Mouse (Mus musculus): ENCODE results near the gene Lrrc75b. TPM values are rescaled to one million over a fixed set of nuclear protein-coding genes. Genes with fewer than 3 reads are reported as not detected.
"Not testable (repeated sequence)": the region's sequence is repeated elsewhere in the genome, so short reads cannot be mapped to it uniquely, and the experiment has no call there.

Gene Lrrc75b
- total and polyA plus RNA-seq, 2 experiments, result under 0.01 TPM; not detected in 1

DNA sequence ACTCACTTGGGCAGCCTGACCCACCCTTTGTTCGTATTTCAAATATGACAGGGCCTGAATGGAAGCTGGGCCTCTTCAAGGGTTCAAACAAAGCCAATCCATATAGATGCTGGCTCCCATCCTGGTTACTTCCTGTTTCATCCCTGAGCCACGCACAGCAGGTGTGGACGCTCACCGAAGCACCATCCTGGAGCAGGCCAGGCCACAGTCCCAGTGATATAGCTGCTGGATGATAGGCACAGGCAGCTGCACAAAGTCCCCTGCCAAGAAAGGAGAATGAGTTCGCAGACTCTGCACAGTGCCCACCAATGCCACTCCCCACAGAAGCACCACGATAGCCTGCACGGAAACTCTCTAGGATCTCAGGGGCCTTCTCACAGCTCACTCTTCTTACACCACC lies 48.2 kb downstream of the Lrrc75b start:
- H3K4me1 ChIP-seq (ENCODE audit: control insufficient read depth, insufficient read depth, low read length), result peaks cover 46% of the 10 kb centered on the region
- peaks cover 16% of the 10 kb centered on the region; the same call in 1 of the 2 replicates for H3K79me2 ChIP-seq (ENCODE audit: control insufficient read depth, insufficient read depth, low read length)
- TF ChIP-seq POLR2A (IDR thresholded peaks at IDR 0.05; ENCODE audit: extremely low read depth, insufficient read depth, low read length), result no peak
- WGBS, result 87% methylated on average over 7 of the region's 7 CpGs
- peaks cover 46% of the 10 kb centered on the region for H3K36me3 ChIP-seq (ENCODE audit: control insufficient read depth, insufficient read depth, low read length)
- DNase-seq (ENCODE audit: extremely low read depth, low read depth, low spot score), result no peak
- H3K27me3 ChIP-seq (ENCODE audit: control insufficient read depth, insufficient read depth, low read length), result no peaks in the 10 kb centered on the region
- peak overlapping the region; percentile 100 for H3K27ac ChIP-seq (replicated peaks; ENCODE audit: insufficient read depth, low read depth, low read length)
- H3K4me3 ChIP-seq (ENCODE audit: insufficient read depth, low read depth, low read length), result no peak overlapping the region
- peak overlapping the region; percentile 65 for H3K9ac ChIP-seq (ENCODE audit: low read depth, low read length)

DNA sequence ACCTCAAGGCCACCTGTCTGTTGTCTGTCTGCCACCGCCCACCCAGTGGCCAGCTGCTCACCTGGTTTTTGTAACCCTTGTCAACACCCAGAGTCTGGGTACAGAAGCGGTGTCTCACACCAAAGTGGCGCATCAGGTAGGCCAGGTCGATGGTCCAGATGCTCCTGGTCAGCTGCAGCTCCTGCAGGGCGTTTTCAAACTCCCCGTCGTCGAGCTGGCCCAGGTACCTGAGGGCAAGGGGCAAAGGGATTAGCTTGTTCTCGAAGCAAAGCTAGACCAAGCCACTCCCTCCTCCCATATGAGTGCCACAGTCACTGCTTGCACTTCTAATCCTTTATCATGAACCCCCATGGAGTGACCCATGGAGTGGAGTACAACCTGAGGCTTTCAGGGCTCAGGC lies 49.1 kb downstream of the Lrrc75b start:
- WGBS, result 31% methylated on average over 9 of the region's 9 CpGs

DNA sequence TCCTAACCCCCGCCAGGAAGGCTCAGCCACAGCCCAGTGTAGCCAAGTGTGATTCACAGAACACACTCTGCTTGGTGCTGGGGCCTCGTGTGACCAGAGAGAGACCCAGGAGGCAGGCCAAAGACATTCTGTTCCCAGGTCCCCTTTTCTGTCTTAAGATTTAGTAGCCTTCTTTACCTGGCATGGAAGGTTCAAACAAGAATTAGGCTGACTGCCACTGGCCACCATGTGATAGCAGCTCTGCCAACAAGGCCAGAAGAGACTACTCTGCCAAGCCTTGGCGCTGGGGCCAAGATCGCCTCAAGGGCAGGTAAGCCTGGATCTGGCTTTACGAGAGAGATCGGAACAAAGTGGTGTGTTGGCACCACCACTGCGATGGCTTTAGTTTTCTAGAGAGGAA lies 49.7 kb downstream of the Lrrc75b start:
- WGBS, result 38% methylated on average over 7 of the region's 7 CpGs
- no peaks in the 10 kb centered on the region for H3K27me3 ChIP-seq (ENCODE audit: control insufficient read depth, insufficient read depth, low read length)
- TF ChIP-seq POLR2A (IDR thresholded peaks at IDR 0.05; ENCODE audit: extremely low read depth, insufficient read depth, low read length) (no peak), CTCF (IDR thresholded peaks at IDR 0.05; ENCODE audit: low read depth, low read length) (no peak)
- H3K79me2 ChIP-seq (ENCODE audit: control insufficient read depth, insufficient read depth, low read length), result peaks cover 7% of the 10 kb centered on the region; the same call in 1 of the 2 replicates
- H3K9ac ChIP-seq (ENCODE audit: low read depth, low read length), result peak overlapping the region; percentile 43
- peaks cover 50% of the 10 kb centered on the region for H3K36me3 ChIP-seq (ENCODE audit: control insufficient read depth, insufficient read depth, low read length)
- H3K27ac ChIP-seq (replicated peaks; ENCODE audit: insufficient read depth, low read depth, low read length), result peak overlapping the region; percentile 100
- H3K4me1 ChIP-seq (ENCODE audit: control insufficient read depth, insufficient read depth, low read length), result peaks cover 47% of the 10 kb centered on the region
- H3K4me3 ChIP-seq (ENCODE audit: insufficient read depth, low read depth, low read length), result no peak overlapping the region
- peak; percentile 91 for DNase-seq (ENCODE audit: extremely low read depth, low read depth, low spot score)

More for the DNA sequence above, 49.1 kb downstream of the Lrrc75b start:
- peak overlapping the region; percentile 100 for H3K27ac ChIP-seq (replicated peaks; ENCODE audit: insufficient read depth, low read depth, low read length)
- peak overlapping the region; percentile 41 for H3K9ac ChIP-seq (ENCODE audit: low read depth, low read length)
- no peak overlapping the region for H3K4me3 ChIP-seq (ENCODE audit: insufficient read depth, low read depth, low read length)
- peaks cover 49% of the 10 kb centered on the region for H3K4me1 ChIP-seq (ENCODE audit: control insufficient read depth, insufficient read depth, low read length)
- peak; percentile 68 for DNase-seq (ENCODE audit: extremely low read depth, low read depth, low spot score)
- peaks cover 50% of the 10 kb centered on the region for H3K36me3 ChIP-seq (ENCODE audit: control insufficient read depth, insufficient read depth, low read length)
- peaks cover 11% of the 10 kb centered on the region; the same call in 1 of the 2 replicates for H3K79me2 ChIP-seq (ENCODE audit: control insufficient read depth, insufficient read depth, low read length)
- TF ChIP-seq POLR2A (IDR thresholded peaks at IDR 0.05; ENCODE audit: extremely low read depth, insufficient read depth, low read length) (no peak), CTCF (IDR thresholded peaks at IDR 0.05; ENCODE audit: low read depth, low read length) (no peak)
- no peaks in the 10 kb centered on the region for H3K27me3 ChIP-seq (ENCODE audit: control insufficient read depth, insufficient read depth, low read length)

DNA sequence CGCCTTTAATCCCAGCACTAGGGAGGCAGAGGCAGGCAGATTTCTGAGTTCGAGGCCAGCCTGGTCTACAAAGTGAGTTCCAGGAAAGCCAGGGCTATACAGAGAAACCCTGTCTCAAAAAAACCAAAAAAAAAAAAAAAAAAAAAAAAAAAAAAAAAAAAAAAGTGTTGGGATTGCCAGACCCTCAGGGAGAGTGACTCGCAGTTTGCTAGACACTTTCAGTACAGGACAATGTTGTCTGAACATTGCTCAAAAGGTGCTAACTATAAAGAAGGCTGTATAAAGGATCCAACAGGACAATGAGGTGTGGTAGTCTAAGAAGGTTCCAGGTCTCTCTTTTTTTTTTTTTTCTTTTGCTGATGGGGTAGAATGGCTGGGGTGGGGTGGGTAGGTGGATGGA lies 54.2 kb downstream of the Lrrc75b start:
- Histone ChIP-seq H3K4me1 (ENCODE audit: control insufficient read depth, insufficient read depth, low read length) (peaks cover 31% of the 10 kb centered on the region), H3K9ac (ENCODE audit: low read depth, low read length) (0 out of 2 replicates have a peak overlapping the region, but pooled peaks have one; percentile 20), H3K27ac (replicated peaks; ENCODE audit: insufficient read depth, low read depth, low read length) (peak overlapping the region; percentile 98), H3K36me3 (ENCODE audit: control insufficient read depth, insufficient read depth, low read length) (peaks cover 43% of the 10 kb centered on the region)
- H3K4me3 ChIP-seq (ENCODE audit: insufficient read depth, low read depth, low read length); H3K27me3 ChIP-seq (ENCODE audit: control insufficient read depth, insufficient read depth, low read length); DNase-seq (ENCODE audit: extremely low read depth, low read depth, low spot score); H3K79me2 ChIP-seq (ENCODE audit: control insufficient read depth, insufficient read depth, low read length): not testable (repeated sequence)
- 91% methylated on average over 3 of the region's 3 CpGs for WGBS

DNA sequence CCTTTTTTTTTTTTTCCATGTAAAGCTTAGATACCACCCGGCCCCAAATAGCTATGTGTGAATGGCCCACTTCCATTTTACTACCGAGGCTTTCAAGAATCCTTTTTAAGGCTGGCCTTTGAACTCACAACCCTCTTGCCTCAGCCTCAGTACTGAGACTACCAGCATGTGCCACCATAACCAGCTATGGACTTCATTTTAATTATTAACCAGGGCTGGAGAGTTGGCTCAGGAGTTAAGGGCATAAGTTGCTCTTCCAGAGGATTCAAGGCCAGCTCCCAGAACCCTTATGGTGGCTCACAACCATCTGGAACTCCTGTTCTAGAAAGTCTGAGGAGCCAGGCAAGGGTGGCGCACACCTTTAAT lies 55.0 kb downstream of the Lrrc75b start:
- Histone ChIP-seq H3K9ac (ENCODE audit: low read depth, low read length) (peak overlapping the region; percentile 29), H3K4me3 (ENCODE audit: insufficient read depth, low read depth, low read length) (no peak overlapping the region), H3K27ac (replicated peaks; ENCODE audit: insufficient read depth, low read depth, low read length) (peak overlapping the region; percentile 98), H3K27me3 (ENCODE audit: control insufficient read depth, insufficient read depth, low read length) (no peaks in the 10 kb centered on the region), H3K36me3 (ENCODE audit: control insufficient read depth, insufficient read depth, low read length) (peaks cover 38% of the 10 kb centered on the region), H3K79me2 (ENCODE audit: control insufficient read depth, insufficient read depth, low read length) (no peaks in the 10 kb centered on the region), H3K4me1 (ENCODE audit: control insufficient read depth, insufficient read depth, low read length) (peaks cover 31% of the 10 kb centered on the region)
- peak; percentile 98 for DNase-seq (ENCODE audit: extremely low read depth, low read depth, low spot score)
- WGBS, result 15% methylated on average over 3 of the region's 3 CpGs
- no peak for TF ChIP-seq POLR2A (IDR thresholded peaks at IDR 0.05; ENCODE audit: extremely low read depth, insufficient read depth, low read length)
- no peak for TF ChIP-seq CTCF (IDR thresholded peaks at IDR 0.05; ENCODE audit: low read depth, low read length)

DNA sequence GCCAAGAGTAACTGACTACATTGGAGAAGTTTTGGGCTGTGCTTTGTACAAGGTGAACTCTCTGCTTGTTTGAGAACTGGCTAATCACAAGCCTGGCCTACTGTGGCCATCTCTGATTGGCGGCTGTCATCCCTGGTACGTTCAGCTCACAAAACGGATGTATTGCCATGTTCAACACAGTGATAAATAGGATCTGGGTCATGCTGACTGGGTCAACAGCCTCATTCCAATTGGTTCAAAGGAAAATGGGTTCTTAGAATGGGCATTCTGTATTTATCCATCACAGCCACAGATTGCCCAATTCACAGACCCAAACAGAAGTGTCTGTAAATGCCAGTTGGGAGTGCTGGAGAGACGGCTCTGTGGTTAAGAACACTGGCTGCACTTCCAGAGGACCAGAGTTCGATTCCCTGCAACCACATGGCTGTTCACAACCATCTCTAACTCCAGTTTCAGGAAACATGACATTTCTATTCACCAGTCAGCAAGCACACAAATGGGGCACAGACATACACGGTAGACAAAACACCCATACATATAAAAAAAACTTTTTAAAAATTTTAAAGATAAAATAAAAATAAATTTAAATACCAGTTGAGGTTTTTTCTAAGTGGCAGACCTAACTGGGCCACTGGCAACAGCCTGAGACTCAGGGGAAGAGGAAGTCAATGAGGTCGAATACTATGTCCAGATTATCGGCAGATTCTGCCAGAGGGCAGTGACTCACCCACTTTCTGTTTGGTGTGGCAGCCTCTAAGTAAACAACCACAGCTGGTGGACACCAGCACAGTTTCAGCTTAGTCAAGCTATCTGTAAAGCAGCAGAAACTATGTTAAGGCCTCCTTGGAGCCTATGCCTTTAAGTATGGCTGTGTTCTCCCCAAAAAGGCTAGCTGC lies 55.6 kb downstream of the Lrrc75b start:
- WGBS, result 20% methylated on average over 8 of the region's 8 CpGs
- H3K27ac ChIP-seq (replicated peaks; ENCODE audit: insufficient read depth, low read depth, low read length), result peak overlapping the region; percentile 98
- H3K36me3 ChIP-seq (ENCODE audit: control insufficient read depth, insufficient read depth, low read length), result peaks cover 32% of the 10 kb centered on the region
- no peaks in the 10 kb centered on the region for H3K27me3 ChIP-seq (ENCODE audit: control insufficient read depth, insufficient read depth, low read length)
- H3K4me3 ChIP-seq (ENCODE audit: insufficient read depth, low read depth, low read length), result no peak overlapping the region
- peak; percentile 99 for DNase-seq (ENCODE audit: extremely low read depth, low read depth, low spot score)
- peaks cover 29% of the 10 kb centered on the region for H3K4me1 ChIP-seq (ENCODE audit: control insufficient read depth, insufficient read depth, low read length)
- H3K9ac ChIP-seq (ENCODE audit: low read depth, low read length), result peak overlapping the region; percentile 29
- TF ChIP-seq CTCF (IDR thresholded peaks at IDR 0.05; ENCODE audit: low read depth, low read length) (no peak), POLR2A (IDR thresholded peaks at IDR 0.05; ENCODE audit: extremely low read depth, insufficient read depth, low read length) (no peak)
- no peaks in the 10 kb centered on the region for H3K79me2 ChIP-seq (ENCODE audit: control insufficient read depth, insufficient read depth, low read length)

All from liver, adult 2 months (tissue).